19 mouse cellular contexts compared by ENCODE assay signal in genomic region chr3:65337835-65338464, GRCm38 (mm10). TPM values are rescaled to one million over a fixed set of nuclear protein-coding genes. Genes with fewer than 3 reads are reported as not detected.
DNase-seq lines count a peak whose midpoint lies in the region; ATAC-seq and TF ChIP-seq lines count a peak whose summit lies in the region.
"Had no signal": no experiment of that assay in that cellular context is flagged by ENCODE, and none has a peak within 500 bp of the region (broad histone marks: within the 10 kb centered on the region; RNA-seq: fewer than 3 reads in every experiment).

No protein-coding gene starts in this region.

- no peak overlapping the region for H3K27ac ChIP-seq in limb, embryonic 11.5 days (replicated peaks; ENCODE audit: low read depth, low read length)
- no peak overlapping the region for H3K27ac ChIP-seq in limb, embryonic 10.5 days
- peak overlapping the region; percentile 75 for H3K27ac ChIP-seq in gastrocnemius, adult 2 months
- H3K27ac ChIP-seq in limb, embryonic 14.5 days (replicated peaks; ENCODE audit: low read depth, low read length) = peak overlapping the region; percentile 48; the same call in 1 of the 2 replicates
- no peak overlapping the region for H3K27ac ChIP-seq in hindbrain, embryonic 12.5 days
- H3K27ac ChIP-seq: forebrain, embryonic 10.5 days; hindbrain, embryonic 14.5 days; liver, embryonic 13.5 days; neural tube, embryonic 12.5 days had no signal

- no peak overlapping the region for H3K9ac ChIP-seq in limb, embryonic 11.5 days (ENCODE audit: low read length)
- H3K9ac ChIP-seq in limb, embryonic 14.5 days (ENCODE audit: low read depth, low read length, severe bottlenecking) = no peak overlapping the region
- no peak overlapping the region for H3K9ac ChIP-seq in hindbrain, embryonic 12.5 days
- H3K9ac ChIP-seq: hindbrain, embryonic 14.5 days; liver, embryonic 13.5 days; neural tube, embryonic 12.5 days had no signal

- TF ChIP-seq POLR2A in limb, embryonic 14.5 days (IDR thresholded peaks at IDR 0.05; ENCODE audit: borderline replicate concordance, extremely low read depth, insufficient read depth, insufficient read length) = no peak

- no peak overlapping the region for H3K4me3 ChIP-seq in limb, embryonic 11.5 days (ENCODE audit: low read depth, low read length)
- no peak overlapping the region for H3K4me3 ChIP-seq in limb, embryonic 10.5 days
- H3K4me3 ChIP-seq in gastrocnemius, adult 2 months = no peak overlapping the region
- H3K4me3 ChIP-seq in limb, embryonic 14.5 days (replicated peaks; ENCODE audit: low read length) = no peak overlapping the region
- no peak overlapping the region for H3K4me3 ChIP-seq in hindbrain, embryonic 12.5 days
- H3K4me3 ChIP-seq: forebrain, embryonic 10.5 days; liver, embryonic 13.5 days; neural tube, embryonic 12.5 days had no signal

- DNase-seq in embryo, embryonic 10 days (ENCODE audit: low spot score) = peak; percentile 17
- no peak for DNase-seq in embryo, embryonic 9.5 days (ENCODE audit: extremely low spot score)
- peak; percentile 29 for DNase-seq in limb, embryonic 11.5 days (ENCODE audit: low spot score)
- no peak for DNase-seq in limb, embryonic 10.5 days (ENCODE audit: low spot score)
- DNase-seq in gastrocnemius, adult 2 months = peak; percentile 75
- peak; percentile 84 for DNase-seq in limb, embryonic 14.5 days (ENCODE audit: low spot score)
- no peak for DNase-seq in neural tube, embryonic 10.5 days (ENCODE audit: extremely low spot score, low spot score)
- DNase-seq: adrenal gland, adult 8-10 months; cerebellum, adult 2 months; kidney, adult 9 months; layer of hippocampus, adult 9-11 months; liver, embryonic 13.5 days; lung, postnatal 4 days; midbrain, embryonic 14.5 days; thymus, postnatal 14 days had no signal

- no peaks in the 10 kb centered on the region for H3K9me3 ChIP-seq in limb, embryonic 11.5 days (ENCODE audit: control insufficient read depth, low read length)
- no peaks in the 10 kb centered on the region for H3K9me3 ChIP-seq in limb, embryonic 10.5 days (replicated peaks)
- H3K9me3 ChIP-seq in limb, embryonic 14.5 days (ENCODE audit: control insufficient read depth, low read length) = no peaks in the 10 kb centered on the region
- no peaks in the 10 kb centered on the region for H3K9me3 ChIP-seq in hindbrain, embryonic 12.5 days (replicated peaks)
- H3K9me3 ChIP-seq: forebrain, embryonic 10.5 days; liver, embryonic 13.5 days; neural tube, embryonic 12.5 days had no signal

- ATAC-seq in limb, embryonic 11.5 days (ENCODE audit: insufficient number of reproducible peaks, low FRiP score, low TSS enrichment, low read depth) = peak; percentile 65; the same call in 1 of the 2 replicates
- ATAC-seq in limb, embryonic 14.5 days (ENCODE audit: low FRiP score, low read depth) = peak; percentile 90
- no peak for ATAC-seq in hindbrain, embryonic 12.5 days (ENCODE audit: low FRiP score)

- no peak overlapping the region for H3K4me2 ChIP-seq in limb, embryonic 11.5 days (ENCODE audit: low read depth, severe bottlenecking)
- no peak overlapping the region; the same call in 1 of the 2 replicates for H3K4me2 ChIP-seq in limb, embryonic 14.5 days (replicated peaks; ENCODE audit: low read depth, low read length, severe bottlenecking)
- no peak overlapping the region for H3K4me2 ChIP-seq in hindbrain, embryonic 12.5 days (replicated peaks)
- H3K4me2 ChIP-seq: hindbrain, embryonic 14.5 days; liver, embryonic 13.5 days; neural tube, embryonic 12.5 days had no signal

- H3K4me1 ChIP-seq in limb, embryonic 11.5 days (ENCODE audit: control insufficient read depth, insufficient read depth, low read length) = no peaks in the 10 kb centered on the region
- H3K4me1 ChIP-seq in limb, embryonic 10.5 days = peaks cover 6% of the 10 kb centered on the region
- H3K4me1 ChIP-seq in limb, embryonic 14.5 days (ENCODE audit: control insufficient read depth, insufficient read depth, low read length) = peaks cover 7% of the 10 kb centered on the region
- no peaks in the 10 kb centered on the region for H3K4me1 ChIP-seq in hindbrain, embryonic 12.5 days
- H3K4me1 ChIP-seq: forebrain, embryonic 10.5 days; liver, embryonic 13.5 days; neural tube, embryonic 12.5 days had no signal

- intact Hi-C loops in gastrocnemius, adult 2 months (cut with DNase I) = no loop called here

- no peak for TF ChIP-seq CTCF in gastrocnemius, adult 2 months (IDR thresholded peaks at IDR 0.05)

- no peaks in the 10 kb centered on the region for H3K36me3 ChIP-seq in limb, embryonic 11.5 days (ENCODE audit: control insufficient read depth, insufficient read depth, low read length)
- no peaks in the 10 kb centered on the region for H3K36me3 ChIP-seq in limb, embryonic 10.5 days
- H3K36me3 ChIP-seq in limb, embryonic 14.5 days (ENCODE audit: control insufficient read depth, insufficient read depth, low read length) = no peaks in the 10 kb centered on the region
- no peaks in the 10 kb centered on the region for H3K36me3 ChIP-seq in hindbrain, embryonic 12.5 days
- H3K36me3 ChIP-seq: forebrain, embryonic 10.5 days; liver, embryonic 13.5 days; neural tube, embryonic 12.5 days had no signal

- WGBS in limb, embryonic 11.5 days = 61% methylated on average over 10 of the region's 10 CpGs
- 76% methylated on average over 10 of the region's 10 CpGs for WGBS in limb, embryonic 10.5 days
- WGBS in limb, embryonic 14.5 days = 43% methylated on average over 10 of the region's 10 CpGs
- WGBS in hindbrain, embryonic 12.5 days = 78% methylated on average over 10 of the region's 10 CpGs

- no peaks in the 10 kb centered on the region for H3K27me3 ChIP-seq in limb, embryonic 11.5 days (ENCODE audit: control insufficient read depth, insufficient read depth, low read length)
- no peaks in the 10 kb centered on the region for H3K27me3 ChIP-seq in limb, embryonic 10.5 days (ENCODE audit: low read depth, poor library complexity, severe bottlenecking)
- H3K27me3 ChIP-seq in limb, embryonic 14.5 days (ENCODE audit: control insufficient read depth, insufficient read depth, low read length) = no peaks in the 10 kb centered on the region
- no peaks in the 10 kb centered on the region for H3K27me3 ChIP-seq in hindbrain, embryonic 12.5 days
- H3K27me3 ChIP-seq: liver, embryonic 13.5 days; neural tube, embryonic 12.5 days had no signal

RNA-seq across cellular contexts. Expression of gene Ssr3, which starts 54.5 kb away (rescaled TPM):
- polyA plus RNA-seq in limb, embryonic 11.5 days (2014; fragmentation: Nextera tagmentation; extraction: Ambion mirVana) = 308 and 323 TPM in 2 replicates
- 226 and 253 TPM in 2 replicates for polyA plus RNA-seq in limb, embryonic 10.5 days (2016; fragmentation: Nextera tagmentation; extraction: Ambion mirVana)
- 100 to 1,000 TPM; 135 to 154 TPM for total RNA-seq in gastrocnemius, adult 2 months (2021)
- 214 and 225 TPM in 2 replicates for polyA plus RNA-seq in limb, embryonic 14.5 days (2012; rRNA removed)
- polyA plus RNA-seq in limb, embryonic 14.5 days (2014; fragmentation: Nextera tagmentation; extraction: Ambion mirVana) = 302 and 320 TPM in 2 replicates
- polyA plus RNA-seq in hindbrain, embryonic 12.5 days (2016; fragmentation: Nextera tagmentation; extraction: Ambion mirVana) = 211 and 222 TPM in 2 replicates

Comparison
In these comparisons a context has a peak if more than half of its experiments do, and no peak if none do; other contexts are left out.
1. DNase-seq: peak in embryo, embryonic 10 days (single experiment), limb, embryonic 11.5 days (single experiment), gastrocnemius, adult 2 months (single experiment) and limb, embryonic 14.5 days (single experiment); none in embryo, embryonic 9.5 days (single experiment), limb, embryonic 10.5 days (single experiment) and neural tube, embryonic 10.5 days (single experiment).
2. H3K27ac ChIP-seq: peak in gastrocnemius, adult 2 months (single experiment) and limb, embryonic 14.5 days (single experiment); none in limb, embryonic 11.5 days (single experiment), limb, embryonic 10.5 days (single experiment) and hindbrain, embryonic 12.5 days (single experiment).